Mouse (Mus musculus) thymus, adult 2 months (tissue): Measurements from ENCODE around the gene Bend3.

Source experiments
- CTCF ChIP-seq: fragments of 200-500 bp; IDR thresholded peaks from 2 replicates; pipeline ENCODE4 v1.5.1; 2012; ENCODE audit warnings: mild to moderate bottlenecking, control low read depth, low read length, moderate library complexity, borderline replicate concordance; ENCODE audit not compliant: control insufficient read depth, poor library complexity, insufficient read depth; ENCODE audit errors: extremely low read depth
- POLR2A ChIP-seq: fragments of 200-500 bp; IDR thresholded peaks from 2 replicates; pipeline ENCODE4 v1.6.1; 2012; ENCODE audit warnings: mild to moderate bottlenecking, low read length, control low read depth, moderate library complexity; ENCODE audit not compliant: control insufficient read depth, poor library complexity, insufficient read depth; ENCODE audit errors: extremely low read depth

GRCm38 (mm10) chr10:43504291-43504690, 25.7 kb downstream of the Bend3 start:
- TF ChIP-seq CTCF (no peak), POLR2A (no peak)
